Mouse (Mus musculus): ENCODE results near the gene Hand2.

Gene Hand2

GRCm38 (mm10) chr8:57320851-57321743 lies at the start of gene Hand2:
Gene Hand2, plus strand, starts transcription at chr8:57320983.
- in situ Hi-C loops (cut with MboI; ENCODE audit: low sequenced_read_pairs) = no loop called here

- in situ Hi-C loops (cut with MboI; ENCODE audit: low sequenced_read_pairs) = no loop called here
These were observed 47.7 kb upstream of the Hand2 start for GRCm38 (mm10) chr8:57273055-57273454.

GRCm38 (mm10) chr8:57293441-57293840 lies 27.3 kb upstream of the Hand2 start:
- in situ Hi-C loops (cut with MboI; ENCODE audit: low sequenced_read_pairs) = no loop called here

GRCm38 (mm10) chr8:57303513-57303912 lies 17.3 kb upstream of the Hand2 start:
- in situ Hi-C loops (cut with MboI; ENCODE audit: low sequenced_read_pairs) = no loop called here

GRCm38 (mm10) chr8:57304944-57305343 lies 15.8 kb upstream of the Hand2 start:
- in situ Hi-C loops (cut with MboI; ENCODE audit: low sequenced_read_pairs) = no loop called here

- in situ Hi-C loops (cut with MboI; ENCODE audit: low sequenced_read_pairs) = no loop called here
These were observed 14.3 kb upstream of the Hand2 start for GRCm38 (mm10) chr8:57306441-57306840.

GRCm38 (mm10) chr8:57309844-57310485 lies 10.8 kb upstream of the Hand2 start:
- in situ Hi-C loops (cut with MboI; ENCODE audit: low sequenced_read_pairs) = no loop called here

- in situ Hi-C loops (cut with MboI; ENCODE audit: low sequenced_read_pairs) = no loop called here
These were observed 8.5 kb upstream of the Hand2 start for GRCm38 (mm10) chr8:57312031-57312981.

GRCm38 (mm10) chr8:57313583-57313982 lies 7.2 kb upstream of the Hand2 start:
- in situ Hi-C loops (cut with MboI; ENCODE audit: low sequenced_read_pairs) = no loop called here

- in situ Hi-C loops (cut with MboI; ENCODE audit: low sequenced_read_pairs) = no loop called here
These were observed 6.6 kb upstream of the Hand2 start for GRCm38 (mm10) chr8:57314216-57314615.

- in situ Hi-C loops (cut with MboI; ENCODE audit: low sequenced_read_pairs) = no loop called here
These were observed 5.3 kb upstream of the Hand2 start for GRCm38 (mm10) chr8:57315471-57315870.

GRCm38 (mm10) chr8:57317107-57317506 lies 3.7 kb upstream of the Hand2 start:
- in situ Hi-C loops (cut with MboI; ENCODE audit: low sequenced_read_pairs) = no loop called here

GRCm38 (mm10) chr8:57317890-57318480 lies 2.8 kb upstream of the Hand2 start:
- in situ Hi-C loops (cut with MboI; ENCODE audit: low sequenced_read_pairs) = no loop called here

- in situ Hi-C loops (cut with MboI; ENCODE audit: low sequenced_read_pairs) = no loop called here
These were observed 1.4 kb upstream of the Hand2 start for GRCm38 (mm10) chr8:57319092-57319980.

GRCm38 (mm10) chr8:57319981-57320585 lies 700 bp upstream of the Hand2 start:
- in situ Hi-C loops (cut with MboI; ENCODE audit: low sequenced_read_pairs) = no loop called here

- in situ Hi-C loops (cut with MboI; ENCODE audit: low sequenced_read_pairs) = no loop called here
These were observed 1.4 kb downstream of the Hand2 start for GRCm38 (mm10) chr8:57321898-57322895.

GRCm38 (mm10) chr8:57322961-57323941 lies 2.5 kb downstream of the Hand2 start:
- in situ Hi-C loops (cut with MboI; ENCODE audit: low sequenced_read_pairs) = no loop called here

Measured in CH12F3 (cell line).